Mouse (Mus musculus) brown adipose tissue, adult 24 weeks (tissue): ENCODE results near the gene Cd7. TPM values are rescaled to one million over a fixed set of nuclear protein-coding genes. Genes with fewer than 3 reads are reported as not detected.

Source experiments
- H3K27ac ChIP-seq: fragments of 200-500 bp; replicated peaks from 2 replicates; pipeline ENCODE4 v1.5.1; 2012; ENCODE audit warnings: low read depth, mild to moderate bottlenecking, low read length
- H3K4me1 ChIP-seq: fragments of 200-500 bp; 2 replicates; pipeline ENCODE4 v1.6.1; 2012; ENCODE audit warnings: low read length, mixed read lengths; ENCODE audit not compliant: control insufficient read depth, insufficient read depth, insufficient read length
- H3K4me3 ChIP-seq: fragments of 200-500 bp; 2 replicates; pipeline ENCODE4 v1.5.1; 2012; ENCODE audit warnings: low read depth, mild to moderate bottlenecking, low read length, moderate library complexity; ENCODE audit not compliant: insufficient read depth
- polyA plus RNA-seq: library from polyadenylated mRNA; stranded (reverse); fragments of >200 nt; gene quantifications from 2 replicates; pipeline ENCODE4 v1.2.4, GENCODE M21; 2012; ENCODE audit not compliant: missing spikeins, insufficient read depth, insufficient read length

Cd7 gene
- polyA plus RNA-seq, 1 experiment = not detected

- H3K27ac ChIP-seq = no peak overlapping the region
- H3K4me3 ChIP-seq = no peak overlapping the region
- H3K4me1 ChIP-seq = no peaks in the 10 kb centered on the region
Measured at GRCm38 (mm10) chr11:121027259-121027658, 12.0 kb downstream of the Cd7 start.

- Histone ChIP-seq H3K4me1 (no peaks in the 10 kb centered on the region), H3K27ac (no peak overlapping the region), H3K4me3 (no peak overlapping the region)
Measured at GRCm38 (mm10) chr11:121024163-121024562, 15.1 kb downstream of the Cd7 start.

GRCm38 (mm10) chr11:121019501-121019900 is 19.7 kb downstream of the Cd7 start:
- no peak overlapping the region for H3K4me3 ChIP-seq

GRCm38 (mm10) chr11:121017703-121018102 is 21.5 kb downstream of the Cd7 start:
- Histone ChIP-seq H3K27ac (no peak overlapping the region), H3K4me3 (no peak overlapping the region), H3K4me1 (no peaks in the 10 kb centered on the region)

More at GRCm38 (mm10) chr11:121019501-121019900, 19.7 kb downstream of the Cd7 start:
- Histone ChIP-seq H3K4me1 (no peaks in the 10 kb centered on the region), H3K27ac (no peak overlapping the region)

GRCm38 (mm10) chr11:121015472-121015871 is 23.7 kb downstream of the Cd7 start:
- no peak overlapping the region for H3K27ac ChIP-seq
- H3K4me1 ChIP-seq = no peaks in the 10 kb centered on the region
- no peak overlapping the region for H3K4me3 ChIP-seq

GRCm38 (mm10) chr11:121014896-121015300 is 24.3 kb downstream of the Cd7 start:
- no peak overlapping the region for H3K27ac ChIP-seq
- no peaks in the 10 kb centered on the region for H3K4me1 ChIP-seq
- peak overlapping the region; percentile 48 for H3K4me3 ChIP-seq

GRCm38 (mm10) chr11:121013656-121014055 is 25.6 kb downstream of the Cd7 start:
- no peak overlapping the region for H3K4me3 ChIP-seq
- no peak overlapping the region for H3K27ac ChIP-seq
- H3K4me1 ChIP-seq = no peaks in the 10 kb centered on the region

GRCm38 (mm10) chr11:121010044-121010755 is 29.0 kb downstream of the Cd7 start:
- H3K27ac ChIP-seq = no peak overlapping the region
- H3K4me1 ChIP-seq = no peaks in the 10 kb centered on the region
- no peak overlapping the region for H3K4me3 ChIP-seq

- Histone ChIP-seq H3K27ac (no peak overlapping the region), H3K4me3 (no peak overlapping the region)
Measured at GRCm38 (mm10) chr11:121006184-121006583, 33.0 kb downstream of the Cd7 start.

GRCm38 (mm10) chr11:121004281-121004680 is 34.9 kb downstream of the Cd7 start:
- Histone ChIP-seq H3K27ac (no peak overlapping the region), H3K4me1 (0 out of 2 replicates have a peak, but pooled peaks cover 2% of the 10 kb centered on the region), H3K4me3 (no peak overlapping the region)

More at GRCm38 (mm10) chr11:121006184-121006583, 33.0 kb downstream of the Cd7 start:
- 0 out of 2 replicates have a peak, but pooled peaks cover 2% of the 10 kb centered on the region for H3K4me1 ChIP-seq

GRCm38 (mm10) chr11:121001966-121002365 is 37.3 kb downstream of the Cd7 start:
- 0 out of 2 replicates have a peak, but pooled peaks cover 2% of the 10 kb centered on the region for H3K4me1 ChIP-seq
- no peak overlapping the region for H3K27ac ChIP-seq
- no peak overlapping the region for H3K4me3 ChIP-seq

GRCm38 (mm10) chr11:120994741-120995140 is 44.5 kb downstream of the Cd7 start:
- Histone ChIP-seq H3K4me1 (peaks cover 12% of the 10 kb centered on the region), H3K27ac (no peak overlapping the region), H3K4me3 (no peak overlapping the region)

GRCm38 (mm10) chr11:120993586-120993985 is 45.6 kb downstream of the Cd7 start:
- no peak overlapping the region for H3K27ac ChIP-seq
- no peak overlapping the region for H3K4me3 ChIP-seq

GRCm38 (mm10) chr11:120993080-120993479 is 46.1 kb downstream of the Cd7 start:
- Histone ChIP-seq H3K27ac (0 out of 2 replicates have a peak overlapping the region, but pooled peaks have one; percentile 19), H3K4me1 (peaks cover 25% of the 10 kb centered on the region), H3K4me3 (peak overlapping the region; percentile 10; the same call in 1 of the 2 replicates)

More at GRCm38 (mm10) chr11:120993586-120993985, 45.6 kb downstream of the Cd7 start:
- H3K4me1 ChIP-seq = peaks cover 21% of the 10 kb centered on the region

- H3K4me3 ChIP-seq = peak overlapping the region; percentile 67
- H3K4me1 ChIP-seq = peaks cover 30% of the 10 kb centered on the region
- H3K27ac ChIP-seq = peak overlapping the region; percentile 75
Measured at GRCm38 (mm10) chr11:120991791-120992190, 47.4 kb downstream of the Cd7 start.

GRCm38 (mm10) chr11:120990951-120991526 is 48.2 kb downstream of the Cd7 start, which contains the start of gene Csnk1d:
Csnk1d (minus strand) TSS chr11:120991330.
- Histone ChIP-seq H3K27ac (peak within 1 kb of the TSS; percentile 75), H3K4me3 (peak within 1 kb of the TSS; percentile 99), H3K4me1 (peaks cover 31% of the 10 kb centered on the region)
